Mouse (Mus musculus) liver, embryonic 11.5 days (tissue): ENCODE measurements at regions not wholly inside any gene's neighbourhood (a gene's known extent, or its start where the extent isn't known, plus 50 kb on each side); places are given as distances from the start of the nearest gene placed in this dataset.

Experiments
- ATAC-seq: fragments of 200-750 bp; cut with Nextera tagmentation; replicated peaks from 2 replicates; pipeline ENCODE4 v1.8.0; 2017; ENCODE audit warnings: moderate number of reproducible peaks, mild to moderate bottlenecking, moderate TSS enrichment, moderate library complexity; ENCODE audit not compliant: low FRiP score
- DNase-seq: peaks from one replicate; pipeline ENCODE4 v3.0.0-alpha.2; 2017; ENCODE audit warnings: low spot score
- H3K27ac ChIP-seq: fragments of 300-500 bp; sonication (generic); 2 replicates; pipeline ENCODE4 v1.5.1; 2014; ENCODE audit warnings: mild to moderate bottlenecking, low read depth, low read length, control low read depth
- H3K27me3 ChIP-seq: fragments of 300-500 bp; sonication (generic); replicated peaks from 2 replicates; pipeline ENCODE4 v1.6.1; 2014; ENCODE audit warnings: low read length, mixed read lengths; ENCODE audit not compliant: control insufficient read depth, insufficient read depth
- H3K36me3 ChIP-seq: fragments of 300-500 bp; sonication (generic); 2 replicates; pipeline ENCODE4 v1.6.1; 2014; ENCODE audit warnings: mild to moderate bottlenecking, low read length, moderate library complexity, mixed read lengths; ENCODE audit not compliant: control insufficient read depth, insufficient read depth
- H3K4me1 ChIP-seq: fragments of 300-500 bp; sonication (generic); replicated peaks from 2 replicates; pipeline ENCODE4 v1.6.1; 2014; ENCODE audit warnings: low read length, mixed read lengths; ENCODE audit not compliant: control insufficient read depth, insufficient read depth
- H3K4me2 ChIP-seq: fragments of 300-500 bp; sonication (generic); 2 replicates; pipeline ENCODE4 v1.6.1; 2014; ENCODE audit warnings: mild to moderate bottlenecking, control low read depth, moderate library complexity
- H3K4me3 ChIP-seq: fragments of 300-500 bp; sonication (generic); 2 replicates; pipeline ENCODE4 v1.5.1; 2014; ENCODE audit warnings: low read depth, low read length, control low read depth
- H3K9ac ChIP-seq: fragments of 300-500 bp; sonication (generic); 2 replicates; pipeline ENCODE4 v1.6.1; 2014; ENCODE audit warnings: low read depth, low read length, control low read depth
- H3K9me3 ChIP-seq: fragments of 300-500 bp; sonication (generic); 2 replicates; pipeline ENCODE4 v1.6.1; 2016; ENCODE audit warnings: low read length, inconsistent platforms, mixed read lengths; ENCODE audit not compliant: control insufficient read depth
- WGBS: fragments of 180-500 bp; shearing (Covaris S2); extraction: QIAGEN DNeasy Blood & Tissue Kit; methylation state at CpG from one replicate; pipeline ENCODE4 v1.1.7; 2014; 5-methylcytosine and 5-hydroxymethylcytosine counted together

- Histone ChIP-seq H3K4me2 (no peak overlapping the region), H3K9ac (no peak overlapping the region), H3K4me1 (no peaks in the 10 kb centered on the region), H3K36me3 (no peaks in the 10 kb centered on the region), H3K4me3 (no peak overlapping the region), H3K9me3 (no peaks in the 10 kb centered on the region), H3K27me3 (no peaks in the 10 kb centered on the region), H3K27ac (no peak overlapping the region)
- ATAC-seq, result no peak
- DNase-seq, result no peak
- WGBS, result 68% methylated on average over 5 of the region's 5 CpGs
These were observed 409.7 kb downstream of the Zfp704 start for GRCm38 (mm10) chr3:9200156-9200555.

GRCm38 (mm10) chr3:9198652-9199332, 411.1 kb downstream of the Zfp704 start:
- DNase-seq (no peak), ATAC-seq (no peak)
- no peaks in the 10 kb centered on the region for H3K9me3 ChIP-seq
- WGBS, result 72% methylated on average over 9 of the region's 9 CpGs
- no peaks in the 10 kb centered on the region for H3K4me1 ChIP-seq
- H3K9ac ChIP-seq, result no peak overlapping the region
- no peak overlapping the region for H3K27ac ChIP-seq
- no peak overlapping the region for H3K4me3 ChIP-seq
- no peak overlapping the region for H3K4me2 ChIP-seq
- no peaks in the 10 kb centered on the region for H3K36me3 ChIP-seq
- H3K27me3 ChIP-seq, result no peaks in the 10 kb centered on the region

GRCm38 (mm10) chr3:9195781-9196180, 414.1 kb downstream of the Zfp704 start:
- H3K4me2 ChIP-seq, result no peak overlapping the region
- no peaks in the 10 kb centered on the region for H3K27me3 ChIP-seq
- no peak for DNase-seq
- H3K4me1 ChIP-seq, result no peaks in the 10 kb centered on the region
- no peak for ATAC-seq
- H3K4me3 ChIP-seq, result no peak overlapping the region
- no peaks in the 10 kb centered on the region for H3K9me3 ChIP-seq
- H3K36me3 ChIP-seq, result no peaks in the 10 kb centered on the region
- H3K9ac ChIP-seq, result no peak overlapping the region
- WGBS, result 75% methylated on average over 8 of the region's 8 CpGs
- H3K27ac ChIP-seq, result no peak overlapping the region

GRCm38 (mm10) chr3:9189366-9190287, 420.3 kb downstream of the Zfp704 start:
- Histone ChIP-seq H3K4me3 (no peak overlapping the region), H3K9me3 (no peaks in the 10 kb centered on the region), H3K27ac (no peak overlapping the region), H3K36me3 (no peaks in the 10 kb centered on the region), H3K27me3 (no peaks in the 10 kb centered on the region), H3K4me2 (no peak overlapping the region), H3K4me1 (no peaks in the 10 kb centered on the region), H3K9ac (no peak overlapping the region)
- no peak for DNase-seq
- 84% methylated on average over 15 of the region's 15 CpGs for WGBS
- ATAC-seq, result no peak

GRCm38 (mm10) chr3:9186364-9187120, 423.3 kb downstream of the Zfp704 start:
- Histone ChIP-seq H3K9me3 (no peaks in the 10 kb centered on the region), H3K27ac (no peak overlapping the region), H3K4me2 (no peak overlapping the region), H3K9ac (no peak overlapping the region), H3K4me1 (no peaks in the 10 kb centered on the region), H3K27me3 (no peaks in the 10 kb centered on the region), H3K36me3 (no peaks in the 10 kb centered on the region), H3K4me3 (no peak overlapping the region)
- DNase-seq (no peak), ATAC-seq (no peak)
- 71% methylated on average over 6 of the region's 6 CpGs for WGBS

GRCm38 (mm10) chr3:9181576-9181975, 428.3 kb downstream of the Zfp704 start:
- no peak overlapping the region for H3K27ac ChIP-seq
- H3K36me3 ChIP-seq, result no peaks in the 10 kb centered on the region
- no peak overlapping the region for H3K9ac ChIP-seq
- no peaks in the 10 kb centered on the region for H3K27me3 ChIP-seq
- no peak overlapping the region for H3K4me3 ChIP-seq
- no peak for DNase-seq
- H3K4me2 ChIP-seq, result no peak overlapping the region
- WGBS, result 83% methylated on average over 11 of the region's 11 CpGs
- H3K9me3 ChIP-seq, result no peaks in the 10 kb centered on the region
- no peaks in the 10 kb centered on the region for H3K4me1 ChIP-seq
- no peak for ATAC-seq

- Histone ChIP-seq H3K4me2 (no peak overlapping the region), H3K36me3 (no peaks in the 10 kb centered on the region), H3K4me1 (no peaks in the 10 kb centered on the region), H3K27me3 (no peaks in the 10 kb centered on the region), H3K4me3 (no peak overlapping the region), H3K9ac (no peak overlapping the region), H3K27ac (no peak overlapping the region), H3K9me3 (no peaks in the 10 kb centered on the region)
- DNase-seq, result no peak
- no peak for ATAC-seq
- WGBS, result 56% methylated on average over 6 of the region's 6 CpGs
These were observed 430.2 kb downstream of the Zfp704 start for GRCm38 (mm10) chr3:9179641-9180040.

- H3K4me3 ChIP-seq, result no peak overlapping the region
- no peaks in the 10 kb centered on the region for H3K36me3 ChIP-seq
- H3K4me2 ChIP-seq, result no peak overlapping the region
- no peaks in the 10 kb centered on the region for H3K4me1 ChIP-seq
- no peaks in the 10 kb centered on the region for H3K9me3 ChIP-seq
- ATAC-seq (no peak), DNase-seq (no peak)
- H3K27ac ChIP-seq, result no peak overlapping the region
- no peaks in the 10 kb centered on the region for H3K27me3 ChIP-seq
- 70% methylated on average over 2 of the region's 2 CpGs for WGBS
- H3K9ac ChIP-seq, result no peak overlapping the region
These were observed 435.4 kb downstream of the Zfp704 start for GRCm38 (mm10) chr3:9174517-9174832.
